Mouse (Mus musculus): ENCODE results near the gene Tspo2.

DNA sequence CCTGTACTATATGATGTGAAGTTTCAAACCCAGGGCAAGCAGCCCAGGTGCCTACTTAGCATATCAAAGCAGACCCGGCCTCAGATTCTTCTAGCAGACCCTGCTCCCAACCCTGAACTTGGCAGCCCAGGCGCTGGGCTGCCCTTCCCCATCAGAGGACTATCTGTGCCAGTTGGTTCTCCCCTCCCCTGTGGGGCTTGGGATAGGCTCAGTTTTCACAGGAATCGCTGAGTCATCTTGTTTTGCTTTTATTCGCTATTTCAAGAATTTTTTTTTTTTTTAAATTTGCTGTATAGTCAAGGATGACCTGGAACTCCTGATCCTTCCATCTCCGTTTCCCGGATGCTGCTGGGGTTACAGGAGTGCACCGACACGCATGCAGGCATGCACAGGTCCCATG, 3.6 kb downstream of the Tspo2 start:
- TF ChIP-seq GATA1 (IDR thresholded peaks at IDR 0.05; ENCODE audit: borderline replicate concordance, low read length) = no peak
- no peak for TF ChIP-seq FLI1 (IDR thresholded peaks at IDR 0.05; ENCODE audit: low read length)

All from megakaryocyte, embryonic 14.5 days (primary cell).